Mouse (Mus musculus) 3T3-L1 (cell line): Measurements from ENCODE around the gene Gm20388.
"Not testable (repeated sequence)": the region's sequence is repeated elsewhere in the genome, so short reads cannot be mapped to it uniquely, and the experiment has no call there.

Experiments used
- DNase-seq: peaks from one replicate; pipeline ENCODE4 v3.0.0-alpha.2; 2015; ENCODE audit warnings: low read depth, low spot score

The Gm20388 gene

GRCm38 (mm10) chr8:120368191-120368590 lies 457.6 kb downstream of the Gm20388 start:
- DNase-seq: not testable (repeated sequence)

- DNase-seq: peak; percentile 97
These were observed 458.4 kb downstream of the Gm20388 start for GRCm38 (mm10) chr8:120368814-120369649.

- peak; percentile 41 for DNase-seq
These were observed 459.3 kb downstream of the Gm20388 start for GRCm38 (mm10) chr8:120369956-120370355.

- DNase-seq: peak; percentile 29
These were observed 459.8 kb downstream of the Gm20388 start for GRCm38 (mm10) chr8:120370461-120370860.

GRCm38 (mm10) chr8:120371146-120371545 lies 460.5 kb downstream of the Gm20388 start:
- no peak for DNase-seq

GRCm38 (mm10) chr8:120371725-120372457 lies 461.2 kb downstream of the Gm20388 start:
- no peak for DNase-seq

- DNase-seq: no peak
These were observed 462.0 kb downstream of the Gm20388 start for GRCm38 (mm10) chr8:120372684-120373083.

GRCm38 (mm10) chr8:120373621-120374020 lies 463.0 kb downstream of the Gm20388 start:
- no peak for DNase-seq

GRCm38 (mm10) chr8:120374070-120374469 lies 463.4 kb downstream of the Gm20388 start:
- DNase-seq: no peak

GRCm38 (mm10) chr8:120374514-120374913 lies 463.9 kb downstream of the Gm20388 start:
- no peak for DNase-seq

GRCm38 (mm10) chr8:120375170-120375569 lies 464.5 kb downstream of the Gm20388 start:
- no peak for DNase-seq

- DNase-seq: no peak
These were observed 465.6 kb downstream of the Gm20388 start for GRCm38 (mm10) chr8:120376215-120376614.

GRCm38 (mm10) chr8:120376847-120377802 lies 466.5 kb downstream of the Gm20388 start:
- DNase-seq: no peak

GRCm38 (mm10) chr8:120377803-120378189 lies 467.2 kb downstream of the Gm20388 start:
- peak; percentile 77 for DNase-seq

GRCm38 (mm10) chr8:120378306-120378705 lies 467.7 kb downstream of the Gm20388 start:
- peak; percentile 87 for DNase-seq

GRCm38 (mm10) chr8:120379015-120379414 lies 468.4 kb downstream of the Gm20388 start:
- DNase-seq: no peak

GRCm38 (mm10) chr8:120381865-120382264 lies 471.2 kb downstream of the Gm20388 start:
- DNase-seq: peak; percentile 48

GRCm38 (mm10) chr8:120382436-120383203 lies 472.0 kb downstream of the Gm20388 start:
- DNase-seq: peak; percentile 93

- DNase-seq: peak; percentile 16
These were observed 472.5 kb downstream of the Gm20388 start for GRCm38 (mm10) chr8:120383204-120383560.

- no peak for DNase-seq
These were observed 473.1 kb downstream of the Gm20388 start for GRCm38 (mm10) chr8:120383713-120384112.

- DNase-seq: no peak
These were observed 474.1 kb downstream of the Gm20388 start for GRCm38 (mm10) chr8:120384745-120385144.
